Mouse (Mus musculus): ENCODE measurements around the gene Mtor. TPM values are rescaled to one million over a fixed set of nuclear protein-coding genes. Genes with fewer than 3 reads are reported as not detected.
A peak's percentile ranks its signal among the peaks of the same experiment; 100 is the strongest.

Mtor gene
- polyA plus RNA-seq (2014; fragmentation: Nextera tagmentation; extraction: Ambion mirVana), result 22.2 and 27.2 TPM in 2 replicates

DNA sequence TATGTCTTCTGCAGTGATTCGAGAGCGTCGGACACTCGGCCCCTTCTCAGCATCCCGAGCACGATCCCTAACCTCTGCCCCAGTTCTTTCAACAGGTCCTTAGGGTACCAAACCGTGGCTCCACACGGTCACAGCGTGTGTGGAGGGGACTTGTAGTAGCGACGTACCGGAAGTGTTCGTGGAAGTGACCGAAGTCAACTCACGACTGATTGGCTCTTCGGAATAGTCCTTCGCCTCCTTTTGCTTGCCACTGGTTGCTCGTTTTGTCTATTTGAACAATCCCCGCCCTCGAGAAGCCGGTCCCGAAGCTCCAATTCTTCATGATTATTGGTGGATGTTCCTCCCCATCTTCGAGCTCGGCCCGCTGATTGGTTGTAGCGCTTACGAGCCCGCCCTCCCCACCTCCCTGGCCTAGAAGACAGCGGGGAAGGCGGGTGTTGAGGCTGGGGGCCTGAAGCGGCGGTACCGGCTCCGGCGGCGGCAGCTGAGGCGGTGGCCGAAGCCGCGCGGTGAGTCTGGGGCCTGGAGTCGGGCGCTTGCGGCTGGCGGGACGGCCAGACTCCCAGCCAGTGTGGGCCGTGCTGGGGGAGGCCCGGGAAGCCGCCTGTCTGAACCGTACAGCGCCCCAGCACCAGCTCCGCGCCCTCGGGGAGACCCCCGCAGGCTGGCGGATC is at the start of gene Mtor:
Mtor (plus strand) TSS at position 433 of the 674 bp plus-strand sequence.
- ATAC-seq (ENCODE audit: low FRiP score, low TSS enrichment), result peak; percentile 96
- peaks cover 20% of the 10 kb centered on the region for H3K4me1 ChIP-seq (ENCODE audit: control insufficient read depth, insufficient read depth, low read length)
- no peaks in the 10 kb centered on the region for H3K27me3 ChIP-seq (ENCODE audit: control insufficient read depth, insufficient read depth, low read length)
- H3K4me2 ChIP-seq (replicated peaks; ENCODE audit: low read depth, low read length), result peak within 1 kb of the TSS; percentile 66
- peak within 1 kb of the TSS; percentile 94 for H3K4me3 ChIP-seq (ENCODE audit: low read length)
- peaks cover 13% of the 10 kb centered on the region for H3K36me3 ChIP-seq (ENCODE audit: control insufficient read depth, insufficient read depth, low read length)
- WGBS, result under 1% methylated on average over 54 of the region's 56 CpGs
- H3K9ac ChIP-seq (ENCODE audit: low read depth, low read length), result peak within 1 kb of the TSS; percentile 87
- peak within 1 kb of the TSS; percentile 48; the same call in 1 of the 2 replicates for H3K27ac ChIP-seq (ENCODE audit: low read depth, low read length)
- no peaks in the 10 kb centered on the region for H3K9me3 ChIP-seq (ENCODE audit: control insufficient read depth, low read length)

DNA sequence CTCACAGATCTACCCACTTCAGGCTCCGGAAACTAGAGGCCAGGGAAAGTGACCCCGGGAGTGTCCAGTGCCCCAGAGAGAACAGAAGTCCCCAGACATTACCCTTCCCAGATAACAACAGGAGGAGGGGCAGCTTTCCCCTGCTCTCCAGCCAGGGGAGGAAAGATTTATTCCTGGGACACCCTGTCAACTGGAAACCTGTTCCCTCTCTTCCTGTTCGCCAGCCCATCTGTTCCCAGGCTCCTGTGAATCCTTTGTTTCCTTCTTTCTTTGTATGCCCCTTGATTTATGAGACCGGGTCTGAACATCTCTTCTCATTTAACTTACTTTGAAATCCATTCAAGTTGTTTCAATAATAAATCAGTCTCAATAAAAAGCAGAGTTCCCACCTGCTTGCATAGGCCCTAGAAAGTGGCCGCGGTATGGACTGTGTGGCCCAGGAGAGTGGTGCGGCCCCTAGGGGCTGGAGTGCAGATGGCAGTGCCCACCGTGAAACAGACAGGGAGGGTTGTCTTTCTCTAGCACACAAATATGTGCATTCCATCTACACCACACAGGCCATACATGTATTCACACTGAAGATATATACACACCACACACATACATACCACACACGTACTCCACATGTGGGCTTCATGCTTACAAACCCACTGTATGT is 48.8 kb upstream of the Mtor start:
- H3K9me3 ChIP-seq (ENCODE audit: control insufficient read depth, low read length), result no peaks in the 10 kb centered on the region
- peaks cover 20% of the 10 kb centered on the region for H3K4me1 ChIP-seq (ENCODE audit: control insufficient read depth, insufficient read depth, low read length)
- peak; percentile 78 for ATAC-seq (ENCODE audit: low FRiP score, low TSS enrichment)
- H3K36me3 ChIP-seq (ENCODE audit: control insufficient read depth, insufficient read depth, low read length), result no peaks in the 10 kb centered on the region
- peaks cover 21% of the 10 kb centered on the region for H3K27me3 ChIP-seq (ENCODE audit: control insufficient read depth, insufficient read depth, low read length)
- no peak overlapping the region for H3K4me3 ChIP-seq (ENCODE audit: low read length)
- no peak overlapping the region for H3K9ac ChIP-seq (ENCODE audit: low read depth, low read length)
- WGBS, result 22% methylated on average over 9 of the region's 9 CpGs
- H3K27ac ChIP-seq (ENCODE audit: low read depth, low read length), result no peak overlapping the region; the same call in 1 of the 2 replicates
- H3K4me2 ChIP-seq (replicated peaks; ENCODE audit: low read depth, low read length), result no peak overlapping the region

DNA sequence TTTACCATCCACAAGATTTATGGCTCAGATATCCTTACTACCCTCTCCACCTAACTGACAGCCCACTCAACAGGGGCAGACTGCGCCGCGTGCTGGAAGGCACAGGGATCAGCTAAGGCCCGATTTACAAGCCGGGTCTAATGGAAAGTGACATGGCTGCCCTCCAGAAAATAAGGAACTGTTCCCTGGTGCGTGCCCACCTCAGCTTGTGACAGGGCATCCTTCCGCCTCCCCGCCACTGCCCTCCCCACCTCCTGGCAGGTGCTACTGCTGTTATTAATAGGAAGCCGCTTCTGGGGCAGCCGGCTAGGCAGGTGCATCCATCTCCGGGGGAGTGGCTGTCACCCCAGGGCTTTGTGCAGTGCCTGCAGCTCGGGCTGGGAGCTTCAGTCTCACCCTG is 45.0 kb upstream of the Mtor start:
- H3K4me3 ChIP-seq (ENCODE audit: low read length), result no peak overlapping the region
- WGBS, result 5% methylated on average over 12 of the region's 12 CpGs
- ATAC-seq (ENCODE audit: low FRiP score, low TSS enrichment), result no peak
- no peaks in the 10 kb centered on the region for H3K36me3 ChIP-seq (ENCODE audit: control insufficient read depth, insufficient read depth, low read length)
- H3K27me3 ChIP-seq (ENCODE audit: control insufficient read depth, insufficient read depth, low read length), result peaks cover 40% of the 10 kb centered on the region
- no peak overlapping the region for H3K27ac ChIP-seq (ENCODE audit: low read depth, low read length)
- H3K4me2 ChIP-seq (replicated peaks; ENCODE audit: low read depth, low read length), result no peak overlapping the region
- no peak overlapping the region for H3K9ac ChIP-seq (ENCODE audit: low read depth, low read length)
- peaks cover 22% of the 10 kb centered on the region for H3K4me1 ChIP-seq (ENCODE audit: control insufficient read depth, insufficient read depth, low read length)
- H3K9me3 ChIP-seq (ENCODE audit: control insufficient read depth, low read length), result no peaks in the 10 kb centered on the region

DNA sequence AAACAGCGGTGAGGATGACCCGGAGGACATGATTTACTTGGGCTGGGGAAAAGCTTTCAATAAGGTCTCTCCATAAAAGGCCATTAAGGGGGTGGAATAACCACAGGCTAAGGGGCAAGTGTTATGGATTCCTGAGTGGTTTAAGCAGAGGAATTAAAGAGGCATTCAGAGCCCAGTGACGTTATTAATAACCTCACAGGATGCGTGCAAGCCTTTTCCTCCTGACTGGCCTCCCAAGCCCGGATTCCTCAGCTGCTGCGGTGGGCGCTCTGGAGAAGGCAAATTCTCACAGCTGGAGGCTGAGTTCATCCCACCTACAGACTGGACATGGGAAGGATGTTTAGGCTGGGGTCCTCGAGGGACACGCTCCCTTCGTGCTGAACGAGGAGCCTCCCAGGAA is 43.7 kb upstream of the Mtor start:
- peaks cover 21% of the 10 kb centered on the region for H3K4me1 ChIP-seq (ENCODE audit: control insufficient read depth, insufficient read depth, low read length)
- no peak overlapping the region for H3K9ac ChIP-seq (ENCODE audit: low read depth, low read length)
- no peaks in the 10 kb centered on the region for H3K36me3 ChIP-seq (ENCODE audit: control insufficient read depth, insufficient read depth, low read length)
- H3K4me2 ChIP-seq (replicated peaks; ENCODE audit: low read depth, low read length), result peak overlapping the region; percentile 13
- WGBS, result 2% methylated on average over 11 of the region's 11 CpGs
- no peak overlapping the region for H3K27ac ChIP-seq (ENCODE audit: low read depth, low read length)
- ATAC-seq (ENCODE audit: low FRiP score, low TSS enrichment), result no peak
- H3K9me3 ChIP-seq (ENCODE audit: control insufficient read depth, low read length), result no peaks in the 10 kb centered on the region
- peak overlapping the region; percentile 12; the same call in 1 of the 2 replicates for H3K4me3 ChIP-seq (ENCODE audit: low read length)
- H3K27me3 ChIP-seq (ENCODE audit: control insufficient read depth, insufficient read depth, low read length), result peaks cover 40% of the 10 kb centered on the region

DNA sequence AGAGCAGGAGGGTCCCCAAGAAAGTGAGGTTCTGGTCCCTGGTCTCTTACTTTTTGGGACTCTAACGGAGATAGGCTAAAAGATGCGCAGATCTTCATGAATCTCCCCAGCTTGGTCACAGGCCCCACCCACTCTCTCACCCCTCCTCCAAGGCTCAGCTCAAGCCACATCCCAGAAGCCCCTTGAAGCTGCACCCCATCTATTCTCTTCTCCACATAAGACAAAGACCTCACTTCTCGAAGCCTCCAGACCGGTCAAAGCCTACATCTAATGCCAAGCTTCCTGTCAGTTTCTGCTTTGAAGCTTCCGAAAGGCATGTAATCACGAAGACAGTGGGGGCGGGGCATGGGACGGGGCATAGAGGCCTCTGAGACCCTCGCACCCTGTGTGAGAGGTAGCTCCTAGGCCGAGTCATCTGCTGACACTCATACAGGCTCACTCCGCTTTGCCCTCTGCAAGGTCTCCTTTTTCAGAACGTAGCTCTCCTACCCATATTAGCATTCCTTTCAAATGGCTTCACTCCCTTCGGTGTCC is 43.1 kb upstream of the Mtor start:
- Histone ChIP-seq H3K4me1 (ENCODE audit: control insufficient read depth, insufficient read depth, low read length) (peaks cover 21% of the 10 kb centered on the region), H3K4me3 (ENCODE audit: low read length) (no peak overlapping the region), H3K4me2 (replicated peaks; ENCODE audit: low read depth, low read length) (peak overlapping the region; percentile 13), H3K27me3 (ENCODE audit: control insufficient read depth, insufficient read depth, low read length) (peaks cover 40% of the 10 kb centered on the region), H3K36me3 (ENCODE audit: control insufficient read depth, insufficient read depth, low read length) (no peaks in the 10 kb centered on the region), H3K9me3 (ENCODE audit: control insufficient read depth, low read length) (no peaks in the 10 kb centered on the region), H3K9ac (ENCODE audit: low read depth, low read length) (no peak overlapping the region), H3K27ac (ENCODE audit: low read depth, low read length) (no peak overlapping the region)
- no peak for ATAC-seq (ENCODE audit: low FRiP score, low TSS enrichment)
- 10% methylated on average over 13 of the region's 13 CpGs for WGBS

DNA sequence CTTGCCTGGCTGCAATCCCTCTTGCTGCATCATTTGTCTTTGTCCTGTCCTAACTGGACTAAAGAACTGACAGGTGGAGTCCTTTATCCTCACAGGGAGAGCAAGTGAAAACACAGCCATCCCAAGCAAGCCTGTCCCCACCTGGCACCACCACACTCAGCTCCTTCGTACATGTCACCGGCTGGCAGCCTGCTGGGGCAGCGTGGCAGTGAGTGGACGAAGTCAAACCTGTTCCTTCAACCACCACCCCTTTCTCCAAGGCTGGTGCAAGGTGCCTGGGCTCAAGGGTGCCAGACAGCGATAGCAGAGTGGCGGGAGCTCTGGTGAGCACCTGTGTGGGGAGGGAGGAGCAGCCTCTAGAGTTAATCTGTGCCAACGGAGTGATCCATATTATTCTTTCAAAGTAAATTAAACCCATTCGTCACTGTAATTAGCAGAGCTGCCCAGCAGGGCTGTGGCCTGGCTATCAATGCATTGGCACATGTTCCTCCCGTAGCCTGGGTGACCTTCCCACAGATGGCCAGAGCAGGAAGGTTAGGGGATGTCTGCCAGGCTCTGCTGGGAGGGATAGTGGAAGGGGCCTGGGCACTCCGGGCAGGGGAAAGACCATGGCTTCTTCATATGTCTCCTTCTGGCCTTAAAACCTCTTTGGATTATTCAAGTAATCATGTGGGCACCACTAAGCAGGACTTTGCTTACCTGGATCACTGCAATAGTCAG is 40.0 kb upstream of the Mtor start:
- WGBS, result 74% methylated on average over 10 of the region's 10 CpGs

DNA sequence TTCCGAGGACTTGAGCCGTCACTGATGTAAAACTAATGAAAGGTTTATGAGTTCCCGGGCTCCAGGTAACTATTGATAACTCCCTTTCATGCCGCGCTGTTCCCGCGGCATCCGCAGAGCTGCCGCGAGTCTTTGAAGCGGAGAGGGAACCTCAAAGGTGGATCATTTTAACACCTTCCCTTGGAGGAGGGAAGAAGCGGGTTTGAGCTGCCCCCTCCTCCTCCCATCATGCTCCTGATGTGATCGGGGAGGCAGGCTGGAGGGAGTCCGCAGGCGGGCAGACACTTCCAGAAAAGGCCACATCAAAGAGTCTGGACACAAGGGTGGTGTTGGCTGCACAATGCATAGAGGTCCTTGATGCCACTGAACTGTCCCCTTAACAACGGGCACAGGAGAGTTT is 32.8 kb upstream of the Mtor start:
- no peak overlapping the region for H3K9ac ChIP-seq (ENCODE audit: low read depth, low read length)
- ATAC-seq (ENCODE audit: low FRiP score, low TSS enrichment), result no peak
- H3K27ac ChIP-seq (ENCODE audit: low read depth, low read length), result no peak overlapping the region
- H3K4me3 ChIP-seq (ENCODE audit: low read length), result no peak overlapping the region
- H3K27me3 ChIP-seq (ENCODE audit: control insufficient read depth, insufficient read depth, low read length), result peaks cover 26% of the 10 kb centered on the region
- 0 out of 2 replicates have a peak overlapping the region, but pooled peaks have one; percentile 1 for H3K4me2 ChIP-seq (replicated peaks; ENCODE audit: low read depth, low read length)
- 3% methylated on average over 16 of the region's 16 CpGs for WGBS
- H3K4me1 ChIP-seq (ENCODE audit: control insufficient read depth, insufficient read depth, low read length), result no peaks in the 10 kb centered on the region
- no peaks in the 10 kb centered on the region for H3K36me3 ChIP-seq (ENCODE audit: control insufficient read depth, insufficient read depth, low read length)
- no peaks in the 10 kb centered on the region for H3K9me3 ChIP-seq (ENCODE audit: control insufficient read depth, low read length)

More for the DNA sequence above, 40.0 kb upstream of the Mtor start:
- Histone ChIP-seq H3K27ac (ENCODE audit: low read depth, low read length) (no peak overlapping the region), H3K36me3 (ENCODE audit: control insufficient read depth, insufficient read depth, low read length) (no peaks in the 10 kb centered on the region), H3K4me2 (replicated peaks; ENCODE audit: low read depth, low read length) (no peak overlapping the region), H3K4me3 (ENCODE audit: low read length) (no peak overlapping the region), H3K9ac (ENCODE audit: low read depth, low read length) (no peak overlapping the region), H3K4me1 (ENCODE audit: control insufficient read depth, insufficient read depth, low read length) (peaks cover 21% of the 10 kb centered on the region), H3K9me3 (ENCODE audit: control insufficient read depth, low read length) (no peaks in the 10 kb centered on the region), H3K27me3 (ENCODE audit: control insufficient read depth, insufficient read depth, low read length) (peaks cover 31% of the 10 kb centered on the region)
- no peak for ATAC-seq (ENCODE audit: low FRiP score, low TSS enrichment)

DNA sequence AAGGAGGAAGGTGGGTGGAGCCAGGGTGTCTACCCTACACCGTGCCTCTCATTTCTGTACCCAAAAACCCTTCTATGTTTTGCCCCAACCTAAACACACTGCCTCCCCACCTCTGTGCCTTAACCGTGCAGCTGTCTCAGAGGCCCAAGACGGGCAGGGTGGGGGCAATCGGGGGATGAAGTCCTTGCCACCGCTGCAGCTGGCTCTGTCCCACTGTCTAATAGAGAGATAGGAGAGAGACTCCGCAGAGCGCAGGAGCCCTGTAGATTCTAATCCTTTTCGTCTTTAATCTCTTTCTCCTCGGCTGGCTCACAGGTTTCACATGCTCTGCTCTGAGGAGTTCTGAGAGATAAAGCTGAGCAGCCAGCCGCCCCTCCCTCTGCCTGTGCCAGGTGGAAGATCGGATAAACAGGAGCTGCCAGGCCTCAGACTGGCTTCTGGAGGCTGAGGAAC is 31.3 kb upstream of the Mtor start:
- Histone ChIP-seq H3K36me3 (ENCODE audit: control insufficient read depth, insufficient read depth, low read length) (no peaks in the 10 kb centered on the region), H3K4me2 (replicated peaks; ENCODE audit: low read depth, low read length) (no peak overlapping the region), H3K27me3 (ENCODE audit: control insufficient read depth, insufficient read depth, low read length) (peaks cover 26% of the 10 kb centered on the region), H3K9ac (ENCODE audit: low read depth, low read length) (no peak overlapping the region), H3K4me1 (ENCODE audit: control insufficient read depth, insufficient read depth, low read length) (no peaks in the 10 kb centered on the region), H3K27ac (ENCODE audit: low read depth, low read length) (no peak overlapping the region), H3K9me3 (ENCODE audit: control insufficient read depth, low read length) (no peaks in the 10 kb centered on the region), H3K4me3 (ENCODE audit: low read length) (no peak overlapping the region)
- ATAC-seq (ENCODE audit: low FRiP score, low TSS enrichment), result no peak
- 49% methylated on average over 11 of the region's 11 CpGs for WGBS

Data from kidney, embryonic 14.5 days (tissue).